25 mouse cellular contexts compared by ENCODE assay signal in the genomic region with DNA sequence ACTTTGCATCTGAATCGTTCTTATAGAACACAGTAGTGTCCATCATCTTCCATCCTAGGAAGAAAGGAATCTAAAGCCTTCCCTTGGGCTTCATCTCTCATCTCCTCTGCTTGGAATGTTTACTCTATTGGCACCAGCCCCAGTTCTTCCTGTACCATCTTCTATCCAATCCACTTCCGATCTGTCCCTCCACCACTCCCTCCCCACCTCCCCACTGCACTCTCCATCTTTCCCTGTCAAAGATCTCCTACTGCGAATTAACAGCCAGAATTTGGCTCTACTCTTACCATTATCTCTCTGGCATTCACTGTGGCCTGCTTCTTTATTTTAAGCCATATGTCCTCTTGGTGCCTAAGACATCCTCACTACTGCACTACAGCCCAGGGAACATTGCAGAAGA. TPM values are rescaled to one million over a fixed set of nuclear protein-coding genes. Genes with fewer than 3 reads are reported as not detected.
A peak's percentile ranks its signal among the peaks of the same experiment; 100 is the strongest.
DNase-seq lines count a peak whose midpoint lies in the region; ATAC-seq lines count a peak whose summit lies in the region.
"Had no signal": no experiment of that assay in that cellular context is flagged by ENCODE, and none has a peak within 500 bp of the region (broad histone marks: within the 10 kb centered on the region; RNA-seq: fewer than 3 reads in every experiment).

No protein-coding gene starts in this region.

- no peaks in the 10 kb centered on the region for H3K9me3 ChIP-seq in forebrain, embryonic 15.5 days
- H3K9me3 ChIP-seq: embryonic facial prominence, embryonic 15.5 days; forebrain, embryonic 10.5 days; heart, embryonic 12.5 days; hindbrain, embryonic 10.5 days; intestine, embryonic 15.5 days had no signal

- H3K4me2 ChIP-seq in forebrain, embryonic 15.5 days (replicated peaks) = no peak overlapping the region
- H3K4me2 ChIP-seq: embryonic facial prominence, embryonic 15.5 days; heart, embryonic 12.5 days; hindbrain, embryonic 14.5 days; intestine, embryonic 15.5 days had no signal

- H3K9ac ChIP-seq in forebrain, embryonic 15.5 days (replicated peaks) = no peak overlapping the region
- H3K9ac ChIP-seq: embryonic facial prominence, embryonic 15.5 days; heart, embryonic 12.5 days; hindbrain, embryonic 14.5 days; intestine, embryonic 15.5 days had no signal

- H3K36me3 ChIP-seq in forebrain, embryonic 15.5 days = no peaks in the 10 kb centered on the region
- H3K36me3 ChIP-seq: embryonic facial prominence, embryonic 15.5 days; forebrain, embryonic 10.5 days; heart, embryonic 12.5 days; hindbrain, embryonic 10.5 days; intestine, embryonic 15.5 days had no signal

- H3K4me1 ChIP-seq in forebrain, embryonic 15.5 days = no peaks in the 10 kb centered on the region
- H3K4me1 ChIP-seq: embryonic facial prominence, embryonic 15.5 days; heart, embryonic 12.5 days; hindbrain, embryonic 10.5 days; intestine, embryonic 15.5 days had no signal

- H3K4me3 ChIP-seq in forebrain, embryonic 15.5 days = no peak overlapping the region
- H3K4me3 ChIP-seq: embryonic facial prominence, embryonic 15.5 days; erythroblast, embryonic 14.5 days; forebrain, embryonic 10.5 days; gastrocnemius, adult 2 months; heart, embryonic 12.5 days; hindbrain, embryonic 10.5 days; intestine, embryonic 15.5 days had no signal

- H3K27ac ChIP-seq in forebrain, embryonic 15.5 days (replicated peaks) = no peak overlapping the region
- H3K27ac ChIP-seq: embryonic facial prominence, embryonic 15.5 days; forebrain, embryonic 10.5 days; gastrocnemius, adult 2 months; hindbrain, embryonic 10.5 days; hindbrain, embryonic 14.5 days; intestine, embryonic 15.5 days had no signal

- no peaks in the 10 kb centered on the region for H3K27me3 ChIP-seq in forebrain, embryonic 15.5 days
- H3K27me3 ChIP-seq: CH12.LX; embryonic facial prominence, embryonic 15.5 days; heart, embryonic 12.5 days; intestine, embryonic 15.5 days; Patski had no signal

- DNase-seq in brain, adult 2 months (ENCODE audit: low read depth, low spot score) = peak; percentile 88
- DNase-seq in cerebellum, adult 11-12 months = peak; percentile 82
- DNase-seq in cerebellum, adult 9-10 months = peak; percentile 86
- peak; percentile 67 to 74 for DNase-seq in cerebellum, postnatal 25 days
- no peak for DNase-seq in right cerebral cortex, adult 18-20 months
- no peak for DNase-seq in gastrocnemius, adult 18-20 months (ENCODE audit: low spot score)
- DNase-seq: adrenal gland, postnatal 25 days; embryo, embryonic 11 days; gastrocnemius, adult 2 months; gastrocnemius, postnatal 25 days; kidney, adult 2 months had no signal

- WGBS in forebrain, embryonic 15.5 days = 80% methylated on average over 3 of the region's 3 CpGs

- no peak for ATAC-seq in forebrain, embryonic 15.5 days (replicated peaks)
- ATAC-seq: activated CD4-positive, CD25-positive, alpha-beta regulatory T cell, adult 4 months; forebrain, embryonic 16.5 days; intestine, embryonic 15.5 days; Patski had no signal

RNA-seq across cellular contexts. Expression of a gene that starts 28.8 kb away (rescaled TPM):
- total RNA-seq in gastrocnemius, adult 18-20 months (2021) = under 1 TPM; 0.43 TPM
- 23.8 and 25.0 TPM in 2 replicates for polyA plus RNA-seq in forebrain, embryonic 15.5 days (2015; fragmentation: Nextera tagmentation; extraction: Ambion mirVana)
- total RNA-seq: CH12.LX; common myeloid progenitor, adult 5-6 weeks; granulocyte monocyte progenitor cell, adult 5-6 weeks had no signal
- polyA plus RNA-seq: activated CD4-positive, CD25-positive, alpha-beta regulatory T cell, adult 4 months; erythroblast, embryonic 14.5 days; kidney, adult 2 months had no signal

Comparison
In these comparisons a context has a peak if more than half of its experiments do, and no peak if none do; other contexts are left out.
1. DNase-seq: peak in brain, adult 2 months (single experiment), cerebellum, adult 11-12 months (single experiment), cerebellum, adult 9-10 months (single experiment) and cerebellum, postnatal 25 days (2 of 2); none in right cerebral cortex, adult 18-20 months (single experiment) and gastrocnemius, adult 18-20 months (single experiment).